Mouse (Mus musculus) intestine, embryonic 16.5 days (tissue): Measurements from ENCODE around the gene Polr2g. TPM values are rescaled to one million over a fixed set of nuclear protein-coding genes. Genes with fewer than 3 reads are reported as not detected.

ENCODE experiments used
- ATAC-seq: fragments of 200-750 bp; cut with Nextera tagmentation; 2 replicates; pipeline ENCODE4 v1.8.0; 2017; ENCODE audit warnings: moderate TSS enrichment, moderate library complexity
- H3K27ac ChIP-seq: fragments of 300-500 bp; sonication (generic); 2 replicates; pipeline ENCODE4 v1.5.1; 2014; ENCODE audit warnings: mild to moderate bottlenecking, low read length
- H3K27me3 ChIP-seq: fragments of 300-500 bp; sonication (generic); replicated peaks from 2 replicates; pipeline ENCODE4 v1.6.1; 2014; ENCODE audit warnings: low read length, control low read depth, mixed read lengths; ENCODE audit not compliant: control insufficient read depth, insufficient read depth
- H3K36me3 ChIP-seq: fragments of 300-500 bp; sonication (generic); 2 replicates; pipeline ENCODE4 v1.6.1; 2014; ENCODE audit warnings: low read length, control low read depth; ENCODE audit not compliant: control insufficient read depth, insufficient read depth
- H3K4me1 ChIP-seq: fragments of 300-500 bp; sonication (generic); 2 replicates; pipeline ENCODE4 v1.6.1; 2014; ENCODE audit warnings: low read length, control low read depth, mixed read lengths; ENCODE audit not compliant: control insufficient read depth, insufficient read depth
- H3K4me2 ChIP-seq: fragments of 300-500 bp; sonication (generic); 2 replicates; pipeline ENCODE4 v1.6.1; 2014; ENCODE audit warnings: low read depth, low read length, control low read depth
- H3K4me3 ChIP-seq: fragments of 300-500 bp; sonication (generic); 2 replicates; pipeline ENCODE4 v1.5.1; 2014; ENCODE audit warnings: mild to moderate bottlenecking, low read length
- H3K9ac ChIP-seq: fragments of 300-500 bp; sonication (generic); 2 replicates; pipeline ENCODE4 v1.6.1; 2014; ENCODE audit warnings: low read depth, low read length
- H3K9me3 ChIP-seq: fragments of 300-500 bp; sonication (generic); 2 replicates; pipeline ENCODE4 v1.6.1; 2016; ENCODE audit warnings: low read length, control low read depth; ENCODE audit not compliant: control insufficient read depth
- WGBS: fragments of 180-500 bp; shearing (Covaris S2); extraction: QIAGEN DNeasy Blood & Tissue Kit; methylation state at CpG from one replicate; pipeline ENCODE4 v1.1.7; 2014; 5-methylcytosine and 5-hydroxymethylcytosine counted together
- polyA plus RNA-seq: library from polyadenylated mRNA; unstranded; fragments of >200 nt; fragmentation: Nextera tagmentation; extraction: Ambion mirVana; gene quantifications from 2 replicates; pipeline ENCODE4 v1.2.1, GENCODE M21; 2015

Gene Polr2g
- 130 and 138 TPM in 2 replicates for polyA plus RNA-seq

DNA sequence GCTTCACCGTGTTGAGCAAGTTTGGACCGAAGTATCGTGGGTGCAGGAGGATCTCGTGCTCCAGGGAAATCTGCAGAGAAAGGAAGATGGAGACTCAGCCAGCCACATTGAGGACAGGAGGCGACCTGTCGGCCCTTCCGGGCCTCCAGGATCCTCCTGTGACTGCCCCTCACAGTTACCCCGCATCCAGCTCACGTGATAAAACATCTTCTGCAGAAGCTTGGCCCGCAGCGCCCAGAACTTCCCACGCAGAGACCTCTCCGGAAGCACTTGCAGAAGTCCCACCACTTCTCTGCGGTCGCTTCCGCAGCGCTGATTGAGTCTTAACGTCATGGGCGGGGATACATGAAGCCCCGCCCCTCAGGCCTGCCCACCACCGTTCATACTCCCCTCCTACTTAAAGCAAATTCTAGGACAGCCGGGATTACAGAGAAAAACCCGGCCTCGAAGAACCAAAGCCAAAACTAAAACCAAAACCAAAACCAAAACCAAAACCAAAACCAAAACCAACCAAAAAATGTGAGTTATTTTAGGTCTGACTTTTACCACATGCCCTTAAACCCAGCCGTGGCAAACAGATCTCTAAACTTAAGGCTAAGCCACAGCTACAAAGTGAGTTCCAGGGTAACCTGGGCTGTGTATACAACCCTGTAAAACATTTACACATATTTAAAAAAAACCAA lies at the start of gene Polr2g:
Gene Polr2g (minus strand): TSS at position 314 of the 683 bp plus-strand sequence.
- 1% methylated on average over 25 of the region's 25 CpGs for WGBS
- Histone ChIP-seq H3K27me3 (no peaks in the 10 kb centered on the region), H3K4me3 (peak within 1 kb of the TSS; percentile 72), H3K4me1 (peaks cover 14% of the 10 kb centered on the region), H3K4me2 (peak within 1 kb of the TSS; percentile 72), H3K9me3 (no peaks in the 10 kb centered on the region), H3K36me3 (peaks cover 7% of the 10 kb centered on the region), H3K9ac (peak within 1 kb of the TSS; percentile 74), H3K27ac (peak within 1 kb of the TSS; percentile 58; the same call in 1 of the 2 replicates)
- peak; percentile 79 for ATAC-seq

DNA sequence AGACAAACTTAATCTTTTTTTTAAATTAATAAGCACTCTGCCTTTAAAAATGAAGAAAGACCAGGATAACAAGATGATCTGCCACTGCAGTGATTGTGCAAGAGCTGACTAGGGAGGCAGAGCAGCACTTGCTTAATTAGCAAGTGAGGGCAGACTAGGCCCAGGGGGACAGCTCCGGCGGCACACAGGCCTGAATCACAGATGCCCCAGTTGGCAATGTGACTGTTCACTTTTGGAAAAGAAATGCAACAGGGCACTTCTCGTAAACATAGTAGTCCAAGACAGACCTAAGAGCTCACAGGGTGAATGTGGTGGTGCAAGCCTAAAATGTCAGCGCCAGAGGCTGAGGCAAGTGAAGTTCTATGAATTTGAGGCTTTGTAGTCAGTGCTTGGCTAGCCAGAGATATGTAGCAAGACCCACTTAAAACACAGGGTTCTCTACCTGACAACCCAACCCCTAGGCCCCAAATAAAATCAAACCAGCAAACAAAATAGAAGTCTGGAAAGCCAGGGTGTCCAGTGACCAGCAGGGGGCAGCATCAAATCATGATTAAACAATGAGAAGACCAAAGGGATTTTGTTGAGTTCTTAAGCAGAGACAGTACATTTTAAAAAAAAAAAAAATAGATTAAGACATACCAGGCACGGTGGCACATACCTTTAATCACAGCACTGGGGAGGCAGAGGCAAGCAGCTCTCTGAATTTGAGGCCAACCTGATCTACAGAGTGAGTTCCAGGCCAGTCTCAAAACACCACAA lies 46.2 kb upstream of the Polr2g start:
- H3K9me3 ChIP-seq = no peaks in the 10 kb centered on the region
- 66% methylated on average over 5 of the region's 5 CpGs for WGBS
- peaks cover 6% of the 10 kb centered on the region for H3K36me3 ChIP-seq
- H3K27me3 ChIP-seq = no peaks in the 10 kb centered on the region
- H3K4me1 ChIP-seq = peaks cover 10% of the 10 kb centered on the region; the same call in 1 of the 2 replicates
- H3K9ac ChIP-seq = no peak overlapping the region
- H3K4me3 ChIP-seq = no peak overlapping the region
- no peak overlapping the region for H3K4me2 ChIP-seq
- no peak for ATAC-seq
- H3K27ac ChIP-seq = no peak overlapping the region

DNA sequence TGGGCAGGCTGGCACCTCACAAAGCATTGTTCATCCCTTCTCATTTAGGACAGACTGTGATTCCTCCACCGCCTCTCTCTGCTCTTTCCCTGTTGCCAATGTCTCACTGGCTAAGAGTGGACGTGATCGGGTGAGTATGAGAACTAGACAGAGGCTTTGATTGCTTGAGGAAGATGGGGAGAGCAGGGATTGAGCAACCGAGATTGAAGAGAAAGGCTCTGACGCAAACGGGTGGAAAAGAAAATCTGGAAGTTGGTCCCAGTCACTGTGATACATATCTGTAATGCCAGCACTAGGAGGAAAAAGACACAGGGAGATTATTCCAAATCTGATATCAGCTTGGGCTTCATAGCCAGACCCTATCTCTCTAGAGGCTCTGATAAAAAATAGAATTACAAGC lies 44.6 kb upstream of the Polr2g start:
- no peak overlapping the region for H3K27ac ChIP-seq
- H3K9ac ChIP-seq = no peak overlapping the region
- H3K4me3 ChIP-seq = no peak overlapping the region
- no peak overlapping the region for H3K4me2 ChIP-seq
- WGBS = 90% methylated on average over 6 of the region's 6 CpGs
- H3K9me3 ChIP-seq = no peaks in the 10 kb centered on the region
- H3K4me1 ChIP-seq = peaks cover 22% of the 10 kb centered on the region
- H3K36me3 ChIP-seq = peaks cover 3% of the 10 kb centered on the region; the same call in 1 of the 2 replicates
- H3K27me3 ChIP-seq = no peaks in the 10 kb centered on the region
- no peak for ATAC-seq

GRCm38 (mm10) chr19:8841012-8841411 lies 42.6 kb upstream of the Polr2g start:
- WGBS = 94% methylated on average over 7 of the region's 7 CpGs
- peak overlapping the region; percentile 58 for H3K4me3 ChIP-seq

DNA sequence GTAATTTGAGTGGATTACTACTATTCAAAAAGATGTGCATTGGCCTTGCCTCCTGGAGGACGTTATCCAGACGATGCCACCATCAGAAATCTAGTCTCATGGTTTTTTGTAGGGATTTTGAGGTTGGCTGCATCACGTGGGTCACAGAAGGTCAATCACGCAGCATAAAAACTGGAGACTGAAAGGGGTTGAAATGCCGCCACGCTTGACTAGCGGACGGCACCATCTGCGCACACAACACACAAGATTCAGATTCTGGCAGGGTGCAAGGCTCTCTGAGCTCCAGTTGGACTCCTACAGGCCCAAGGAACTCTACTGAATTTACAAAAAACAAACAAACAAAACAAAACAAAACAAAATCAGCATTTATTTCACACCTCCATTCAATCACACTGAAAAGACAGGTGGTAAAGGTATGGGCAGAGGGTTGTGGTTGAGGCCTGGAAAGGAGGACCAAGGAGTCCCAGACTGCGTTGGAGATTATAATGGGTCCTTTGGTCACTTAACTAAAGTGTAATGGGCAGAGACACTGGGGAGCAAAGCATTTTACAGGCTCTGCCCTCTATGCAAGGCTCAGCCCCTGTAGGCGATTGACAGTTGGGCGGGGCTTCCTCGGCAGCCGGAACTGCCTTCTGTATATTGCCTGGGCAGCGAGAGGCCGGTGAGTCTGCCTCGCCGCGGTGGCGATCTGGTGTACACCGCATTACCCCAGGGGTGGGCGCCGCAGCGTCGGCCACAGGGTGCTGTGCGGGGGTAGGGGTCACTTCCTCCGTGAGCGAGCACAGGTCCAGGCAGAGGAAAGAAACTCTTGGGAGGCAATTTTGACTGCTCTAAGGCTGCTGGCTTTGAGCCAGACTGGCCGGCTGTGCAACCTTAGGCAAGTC lies 41.8 kb upstream of the Polr2g start:
- Histone ChIP-seq H3K9ac (peak overlapping the region; percentile 80), H3K4me2 (peak overlapping the region; percentile 84), H3K4me3 (peak overlapping the region; percentile 58), H3K36me3 (no peaks in the 10 kb centered on the region), H3K27ac (no peak overlapping the region), H3K9me3 (no peaks in the 10 kb centered on the region), H3K4me1 (peaks cover 22% of the 10 kb centered on the region), H3K27me3 (no peaks in the 10 kb centered on the region)
- 27% methylated on average over 29 of the region's 29 CpGs for WGBS
- peak; percentile 77 for ATAC-seq

More at GRCm38 (mm10) chr19:8841012-8841411, 42.6 kb upstream of the Polr2g start:
- peaks cover 22% of the 10 kb centered on the region for H3K4me1 ChIP-seq
- H3K36me3 ChIP-seq = no peaks in the 10 kb centered on the region
- no peaks in the 10 kb centered on the region for H3K9me3 ChIP-seq
- no peak overlapping the region for H3K27ac ChIP-seq
- peak overlapping the region; percentile 84 for H3K4me2 ChIP-seq
- H3K9ac ChIP-seq = peak overlapping the region; percentile 80
- ATAC-seq = no peak
- no peaks in the 10 kb centered on the region for H3K27me3 ChIP-seq

DNA sequence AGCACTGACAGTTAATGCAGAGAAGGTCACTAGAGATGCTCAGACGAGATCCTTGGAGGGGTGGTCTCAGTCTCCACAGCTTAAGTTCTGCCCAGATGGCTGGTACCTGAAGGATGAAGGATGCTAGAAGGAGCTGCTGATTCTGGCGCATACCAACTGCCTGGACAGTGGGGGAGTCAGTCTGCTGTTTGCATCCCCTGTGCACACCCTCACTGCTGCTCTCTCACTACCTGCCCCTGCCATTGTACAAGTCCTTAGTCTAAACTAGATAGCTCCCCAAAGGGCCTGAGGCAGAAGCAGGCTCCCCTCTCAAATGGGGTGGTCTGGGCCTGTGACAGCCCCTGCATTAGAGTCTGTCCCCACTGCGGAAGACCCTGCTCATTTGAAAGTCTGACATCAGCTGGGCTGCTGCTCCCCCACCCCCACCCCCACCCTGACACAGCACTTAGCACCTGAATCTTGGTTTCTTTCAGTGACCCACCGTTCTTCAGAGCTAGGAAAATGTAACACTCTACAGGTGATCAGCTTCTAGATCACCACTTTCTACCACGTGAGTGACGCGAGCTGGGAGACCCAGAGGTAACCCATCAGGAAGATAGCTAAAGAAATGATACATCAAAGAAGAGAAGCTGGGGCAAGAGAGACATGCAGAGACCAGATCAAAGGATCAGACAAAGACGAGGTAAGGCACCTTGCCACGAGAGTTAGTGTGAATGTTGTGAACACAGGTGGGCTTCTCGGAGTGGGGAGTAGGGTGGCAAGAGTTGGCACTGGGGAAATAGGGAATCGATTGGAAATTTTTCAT lies 40.9 kb upstream of the Polr2g start, which contains the start of gene Gng3:
Gene Gng3 (minus strand): TSS at position 92 of the 805 bp plus-strand sequence.
- H3K27me3 ChIP-seq = no peaks in the 10 kb centered on the region
- H3K36me3 ChIP-seq = peaks cover 4% of the 10 kb centered on the region; the same call in 1 of the 2 replicates
- H3K4me3 ChIP-seq = peak within 1 kb of the TSS; percentile 66
- H3K4me2 ChIP-seq = peak within 1 kb of the TSS; percentile 98
- no peak for ATAC-seq
- WGBS = 67% methylated on average over 11 of the region's 11 CpGs
- no peaks in the 10 kb centered on the region for H3K9me3 ChIP-seq
- H3K9ac ChIP-seq = peak within 1 kb of the TSS; percentile 89
- H3K27ac ChIP-seq = peak within 1 kb of the TSS; percentile 96; the same call in 1 of the 2 replicates
- peaks cover 22% of the 10 kb centered on the region for H3K4me1 ChIP-seq

- Histone ChIP-seq H3K4me1 (peaks cover 22% of the 10 kb centered on the region), H3K4me3 (peak overlapping the region; percentile 66), H3K9me3 (no peaks in the 10 kb centered on the region), H3K27me3 (no peaks in the 10 kb centered on the region), H3K36me3 (peaks cover 6% of the 10 kb centered on the region), H3K27ac (peak overlapping the region; percentile 96), H3K9ac (peak overlapping the region; percentile 89), H3K4me2 (peak overlapping the region; percentile 98)
- ATAC-seq = peak; percentile 24; the same call in 1 of the 2 replicates
- WGBS = 16% methylated on average over 15 of the region's 15 CpGs
Measured at GRCm38 (mm10) chr19:8838041-8838730, 39.8 kb upstream of the Polr2g start.

GRCm38 (mm10) chr19:8837251-8837791 lies 38.9 kb upstream of the Polr2g start, which contains the start of gene Bscl2:
Gene Bscl2, plus strand, starts transcription at chr19:8837467.
- peaks cover 11% of the 10 kb centered on the region for H3K36me3 ChIP-seq
- H3K4me2 ChIP-seq = peak within 1 kb of the TSS; percentile 98
- under 1% methylated on average over 38 of the region's 38 CpGs for whole genome bisulfite sequencing
- peak within 1 kb of the TSS; percentile 89 for H3K9ac ChIP-seq
- H3K9me3 ChIP-seq = no peaks in the 10 kb centered on the region
- H3K27me3 ChIP-seq = no peaks in the 10 kb centered on the region
- ATAC-seq = peak; percentile 79
- H3K27ac ChIP-seq = peak within 1 kb of the TSS; percentile 96
- peaks cover 22% of the 10 kb centered on the region for H3K4me1 ChIP-seq
- H3K4me3 ChIP-seq = peak within 1 kb of the TSS; percentile 66
